Mouse (Mus musculus): ENCODE results near the gene Gm9844. TPM values are rescaled to one million over a fixed set of nuclear protein-coding genes. Genes with fewer than 3 reads are reported as not detected.
"Not testable (repeated sequence)": the region's sequence is repeated elsewhere in the genome, so short reads cannot be mapped to it uniquely, and the experiment has no call there.

The Gm9844 gene
- total RNA-seq (2014; rRNA removed) (26.5 and 99.9 TPM in 2 replicates), polyA plus RNA-seq (2015; fragmentation: Nextera tagmentation; extraction: Ambion mirVana) (35.2 and 38.2 TPM in 2 replicates)

DNA sequence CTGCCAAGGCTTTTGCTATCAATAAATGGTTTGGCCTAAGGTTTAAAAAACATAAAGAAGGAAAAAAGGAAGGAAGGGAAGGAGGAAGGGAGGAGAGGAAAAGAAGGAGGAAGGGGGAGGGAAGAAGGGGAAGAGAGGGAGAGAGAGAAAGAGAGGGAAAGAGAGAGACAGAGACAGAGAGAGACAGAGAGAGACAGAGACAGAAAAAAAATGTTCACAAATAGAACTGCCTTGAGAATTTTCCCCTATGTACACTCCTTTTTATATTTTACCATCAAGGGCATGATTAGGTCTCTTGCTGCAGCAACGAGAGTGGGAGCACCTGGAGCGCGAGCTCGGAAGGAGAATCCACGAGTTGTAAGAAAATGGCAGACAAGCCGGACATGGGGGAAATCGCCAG, at the start of gene Gm9844:
Gene Gm9844 (plus strand): TSS at position 301 of the 400 bp plus-strand sequence.
- Histone ChIP-seq H3K36me3 (ENCODE audit: insufficient read depth) (no peaks in the 10 kb centered on the region), H3K4me3 (ENCODE audit: low read depth, low read length) (no peak within 1 kb of the TSS), H3K27ac (ENCODE audit: low read depth, low read length) (no peak within 1 kb of the TSS), H3K9me3 (ENCODE audit: low read length) (no peaks in the 10 kb centered on the region), H3K4me2 (ENCODE audit: low read depth) (no peak within 1 kb of the TSS), H3K9ac (no peak within 1 kb of the TSS), H3K27me3 (ENCODE audit: insufficient read depth, low read length) (no peaks in the 10 kb centered on the region), H3K4me1 (ENCODE audit: insufficient read depth) (no peaks in the 10 kb centered on the region)
- DNase-seq (no peak), ATAC-seq (no peak)
- WGBS, result 85% methylated on average over 7 of the region's 7 CpGs
- TF ChIP-seq CTCF (IDR thresholded peaks at IDR 0.05; ENCODE audit: low read depth), result no peak

- no peak for ATAC-seq
Observed at GRCm38 (mm10) chr7:24817502-24817901, 44.5 kb upstream of the Gm9844 start.

DNA sequence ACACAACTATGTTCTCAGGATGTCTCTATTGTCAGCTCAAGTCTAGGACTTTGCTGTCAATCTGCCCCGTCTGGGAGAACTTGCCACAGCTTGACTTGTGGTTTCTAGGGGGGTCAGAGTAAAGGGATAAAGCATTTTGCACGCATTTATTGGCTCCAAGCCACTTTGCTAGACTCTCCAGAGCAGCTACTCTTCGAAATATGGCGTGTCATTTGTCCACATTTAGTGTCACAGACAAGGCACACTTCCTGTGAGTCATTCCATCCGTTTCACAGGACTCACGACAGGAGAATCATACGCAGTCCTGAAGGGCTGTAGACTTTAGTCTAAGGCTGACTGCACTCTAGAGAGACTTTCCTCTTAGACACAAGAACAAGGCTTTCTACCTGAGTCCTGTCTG, 37.6 kb upstream of the Gm9844 start:
- no peak for TF ChIP-seq CTCF (IDR thresholded peaks at IDR 0.05; ENCODE audit: low read depth)
- Histone ChIP-seq H3K9me3 (ENCODE audit: low read length) (no peaks in the 10 kb centered on the region), H3K36me3 (ENCODE audit: insufficient read depth) (no peaks in the 10 kb centered on the region), H3K4me2 (ENCODE audit: low read depth) (no peak overlapping the region), H3K4me1 (ENCODE audit: insufficient read depth) (no peaks in the 10 kb centered on the region), H3K27me3 (ENCODE audit: insufficient read depth, low read length) (no peaks in the 10 kb centered on the region), H3K9ac (no peak overlapping the region), H3K4me3 (ENCODE audit: low read depth, low read length) (no peak overlapping the region), H3K27ac (ENCODE audit: low read depth, low read length) (no peak overlapping the region)
- DNase-seq, result no peak
- WGBS, result 75% methylated on average over 7 of the region's 7 CpGs
- no peak for ATAC-seq

More at GRCm38 (mm10) chr7:24817502-24817901, 44.5 kb upstream of the Gm9844 start:
- no peak overlapping the region for H3K4me3 ChIP-seq (ENCODE audit: low read depth, low read length)
- H3K27ac ChIP-seq (ENCODE audit: low read depth, low read length), result no peak overlapping the region
- no peaks in the 10 kb centered on the region for H3K4me1 ChIP-seq (ENCODE audit: insufficient read depth)
- 0% methylated on average over 3 of the region's 3 CpGs for WGBS
- TF ChIP-seq CTCF (IDR thresholded peaks at IDR 0.05; ENCODE audit: low read depth), result peak; percentile 76
- H3K9ac ChIP-seq, result no peak overlapping the region
- no peaks in the 10 kb centered on the region for H3K36me3 ChIP-seq (ENCODE audit: insufficient read depth)
- no peak overlapping the region for H3K4me2 ChIP-seq (ENCODE audit: low read depth)
- no peaks in the 10 kb centered on the region for H3K9me3 ChIP-seq (ENCODE audit: low read length)
- H3K27me3 ChIP-seq (ENCODE audit: insufficient read depth, low read length), result no peaks in the 10 kb centered on the region
- DNase-seq, result peak; percentile 24

DNA sequence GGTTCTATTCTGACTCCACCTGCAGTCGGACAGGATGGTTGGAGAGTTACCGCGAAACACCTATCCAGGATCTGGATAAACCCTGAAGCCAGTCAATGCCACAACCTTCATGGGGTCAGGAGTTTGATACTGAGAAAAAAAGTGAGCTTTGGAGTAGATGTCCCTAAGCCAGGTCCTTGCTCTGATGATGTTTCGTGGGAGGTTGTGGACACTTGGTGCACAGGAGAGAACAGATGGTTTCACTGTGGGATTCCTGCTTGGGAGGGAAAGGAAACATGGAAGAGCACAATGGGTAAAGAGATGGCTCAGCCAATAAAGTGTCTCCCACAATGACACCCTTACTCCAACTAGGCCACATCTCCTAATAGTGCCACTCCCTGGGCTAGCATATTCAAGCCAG, 34.8 kb upstream of the Gm9844 start:
- Histone ChIP-seq H3K27ac (ENCODE audit: low read depth, low read length) (no peak overlapping the region), H3K4me3 (ENCODE audit: low read depth, low read length) (no peak overlapping the region), H3K9ac (no peak overlapping the region), H3K4me1 (ENCODE audit: insufficient read depth) (no peaks in the 10 kb centered on the region), H3K9me3 (ENCODE audit: low read length) (no peaks in the 10 kb centered on the region), H3K27me3 (ENCODE audit: insufficient read depth, low read length) (no peaks in the 10 kb centered on the region), H3K4me2 (ENCODE audit: low read depth) (no peak overlapping the region), H3K36me3 (ENCODE audit: insufficient read depth) (no peaks in the 10 kb centered on the region)
- no peak for ATAC-seq
- no peak for DNase-seq
- 93% methylated on average over 4 of the region's 4 CpGs for WGBS
- TF ChIP-seq CTCF (IDR thresholded peaks at IDR 0.05; ENCODE audit: low read depth), result no peak

DNA sequence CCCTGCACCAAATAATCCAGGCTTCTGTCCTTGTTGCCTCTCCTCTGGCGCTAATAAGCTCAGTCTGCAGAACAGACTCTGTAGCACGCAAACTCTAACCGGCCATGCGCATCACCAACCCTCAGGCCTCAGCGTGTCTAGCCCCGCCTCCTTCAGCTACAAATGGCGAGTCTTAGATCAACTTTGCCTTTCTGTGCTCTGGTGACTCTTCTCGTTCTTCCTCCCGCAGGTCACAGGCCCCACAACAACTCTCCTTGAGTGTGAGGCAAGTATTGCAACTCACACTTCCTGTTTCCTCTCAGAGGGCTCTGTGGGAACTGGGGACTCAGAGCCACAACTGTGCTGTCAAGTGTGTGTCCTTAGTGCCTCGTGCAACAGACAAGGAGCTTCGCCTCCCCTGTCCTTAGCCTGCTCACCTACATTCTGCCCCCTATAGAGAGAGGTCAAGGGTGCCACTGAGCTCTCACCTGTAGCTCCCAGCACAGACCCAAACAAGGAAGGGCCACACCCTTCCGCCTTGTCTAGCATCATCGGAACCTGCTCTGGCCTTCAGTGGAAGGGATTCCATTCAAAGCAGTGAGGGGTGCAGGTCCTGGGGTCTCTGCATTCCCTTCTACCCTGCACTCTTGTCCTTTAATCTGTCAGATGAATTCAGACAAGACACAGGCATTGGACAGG, 23.1 kb upstream of the Gm9844 start:
- not testable (repeated sequence) for H3K9ac ChIP-seq; H3K27ac ChIP-seq (ENCODE audit: low read depth, low read length); H3K4me3 ChIP-seq (ENCODE audit: low read depth, low read length); H3K4me2 ChIP-seq (ENCODE audit: low read depth); DNase-seq; H3K9me3 ChIP-seq (ENCODE audit: low read length); H3K36me3 ChIP-seq (ENCODE audit: insufficient read depth); ATAC-seq; H3K4me1 ChIP-seq (ENCODE audit: insufficient read depth); H3K27me3 ChIP-seq (ENCODE audit: insufficient read depth, low read length)
- 76% methylated on average over 12 of the region's 13 CpGs for WGBS

- ATAC-seq, result no peak
- 86% methylated on average over 8 of the region's 8 CpGs for WGBS
Observed at GRCm38 (mm10) chr7:24839410-24839808, 22.6 kb upstream of the Gm9844 start.

DNA sequence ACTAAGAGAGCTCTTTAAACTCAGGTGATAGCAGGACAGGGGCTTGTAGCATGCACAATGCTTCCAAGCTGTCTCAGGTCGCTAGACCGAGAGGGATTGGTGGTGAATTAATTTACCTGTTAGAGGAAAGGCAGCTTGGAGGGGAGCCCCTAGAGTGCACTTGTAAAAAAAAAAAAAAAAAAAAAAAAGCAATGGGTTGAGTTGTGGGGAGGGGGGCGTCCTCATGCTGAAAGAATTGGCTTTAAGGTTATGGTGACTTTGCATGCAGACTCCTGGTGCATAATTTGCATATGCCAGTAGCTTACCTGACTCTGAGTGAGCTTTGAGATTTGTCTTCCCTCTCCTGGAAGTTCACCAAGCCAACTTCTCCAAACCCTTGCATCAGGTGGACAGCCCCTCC, 21.7 kb upstream of the Gm9844 start:
- Histone ChIP-seq H3K4me1 (ENCODE audit: insufficient read depth) (no peaks in the 10 kb centered on the region), H3K9ac (no peak overlapping the region), H3K27me3 (ENCODE audit: insufficient read depth, low read length) (no peaks in the 10 kb centered on the region), H3K36me3 (ENCODE audit: insufficient read depth) (no peaks in the 10 kb centered on the region), H3K4me3 (ENCODE audit: low read depth, low read length) (no peak overlapping the region), H3K27ac (ENCODE audit: low read depth, low read length) (no peak overlapping the region), H3K9me3 (ENCODE audit: low read length) (no peaks in the 10 kb centered on the region), H3K4me2 (ENCODE audit: low read depth) (no peak overlapping the region)
- no peak for ATAC-seq
- TF ChIP-seq CTCF (IDR thresholded peaks at IDR 0.05; ENCODE audit: low read depth), result no peak
- WGBS, result 57% methylated on average over 3 of the region's 3 CpGs
- DNase-seq, result no peak

More at GRCm38 (mm10) chr7:24839410-24839808, 22.6 kb upstream of the Gm9844 start:
- Histone ChIP-seq H3K4me1 (ENCODE audit: insufficient read depth) (no peaks in the 10 kb centered on the region), H3K27ac (ENCODE audit: low read depth, low read length) (no peak overlapping the region), H3K4me2 (ENCODE audit: low read depth) (no peak overlapping the region), H3K4me3 (ENCODE audit: low read depth, low read length) (no peak overlapping the region), H3K9ac (no peak overlapping the region), H3K36me3 (ENCODE audit: insufficient read depth) (no peaks in the 10 kb centered on the region), H3K9me3 (ENCODE audit: low read length) (no peaks in the 10 kb centered on the region), H3K27me3 (ENCODE audit: insufficient read depth, low read length) (no peaks in the 10 kb centered on the region)
- no peak for TF ChIP-seq CTCF (IDR thresholded peaks at IDR 0.05; ENCODE audit: low read depth)
- DNase-seq, result no peak
